In the genomic region with DNA sequence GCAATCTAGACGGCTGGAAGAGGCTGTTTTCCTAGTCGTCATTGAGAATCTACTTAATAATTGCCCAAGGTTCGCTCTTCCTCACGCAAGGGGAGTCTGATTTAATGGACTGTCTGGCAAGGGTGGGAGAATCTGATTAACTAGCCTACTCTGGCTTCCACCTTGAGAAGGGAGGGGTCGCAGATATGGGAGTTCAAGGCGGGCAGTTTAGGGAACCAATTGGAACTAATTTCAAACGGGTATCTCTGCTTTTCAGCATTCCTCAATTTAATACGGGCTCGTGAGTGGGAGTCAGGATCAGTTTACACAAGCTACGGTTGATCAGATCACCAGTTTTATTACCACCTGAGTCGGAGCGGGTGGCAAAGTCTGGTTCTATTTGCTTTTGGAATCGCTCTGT, we compare ENCODE assay signal across 8 mouse cellular contexts. TPM values are rescaled to one million over a fixed set of nuclear protein-coding genes. Genes with fewer than 3 reads are reported as not detected.
A peak's percentile ranks its signal among the peaks of the same experiment; 100 is the strongest.
DNase-seq lines count a peak whose midpoint lies in the region; ATAC-seq and TF ChIP-seq lines count a peak whose summit lies in the region.

No protein-coding gene starts in this region.

- H3K4me2 ChIP-seq in heart, embryonic 14.5 days (ENCODE audit: low read length), result peak overlapping the region; percentile 60
- H3K4me2 ChIP-seq in limb, embryonic 14.5 days (replicated peaks; ENCODE audit: low read depth, low read length, severe bottlenecking), result peak overlapping the region; percentile 23; the same call in 1 of the 2 replicates

- 2% methylated on average over 13 of the region's 13 CpGs for WGBS in heart, embryonic 14.5 days
- WGBS in limb, embryonic 14.5 days, result 1% methylated on average over 13 of the region's 13 CpGs

- H3K9ac ChIP-seq in heart, embryonic 14.5 days (ENCODE audit: low read length), result 0 out of 2 replicates have a peak overlapping the region, but pooled peaks have one; percentile 11
- H3K9ac ChIP-seq in limb, embryonic 14.5 days (ENCODE audit: low read depth, low read length, severe bottlenecking), result no peak overlapping the region

- H3K4me3 ChIP-seq in heart, embryonic 14.5 days (ENCODE audit: control insufficient read depth in 1 of 2, insufficient read depth in 1 of 2, low read depth in 1 of 2, low read length in 2 of 2), result peak overlapping the region; percentile 2 to 29; a peak in 3 of 4 replicates
- H3K4me3 ChIP-seq in E14TG2a.4 (replicated peaks; ENCODE audit: low read length), result peak overlapping the region; percentile 49
- peak overlapping the region; percentile 9; the same call in 1 of the 2 replicates for H3K4me3 ChIP-seq in limb, embryonic 14.5 days (replicated peaks; ENCODE audit: low read length)
- H3K4me3 ChIP-seq in gastrocnemius, adult 2 months, result no peak overlapping the region; the same call in 1 of the 2 replicates

- peaks cover 26% of the 10 kb centered on the region for H3K27me3 ChIP-seq in heart, embryonic 14.5 days (ENCODE audit: control insufficient read depth, insufficient read depth, low read length)
- H3K27me3 ChIP-seq in E14TG2a.4 (ENCODE audit: insufficient read depth, low read length), result peaks cover 40% of the 10 kb centered on the region
- peaks cover 22% of the 10 kb centered on the region for H3K27me3 ChIP-seq in limb, embryonic 14.5 days (ENCODE audit: control insufficient read depth, insufficient read depth, low read length)

- peaks cover 5% of the 10 kb centered on the region for H3K9me3 ChIP-seq in heart, embryonic 14.5 days (ENCODE audit: control insufficient read depth, low read length)
- peaks cover 10% of the 10 kb centered on the region for H3K9me3 ChIP-seq in E14TG2a.4 (ENCODE audit: low read length)
- H3K9me3 ChIP-seq in limb, embryonic 14.5 days (ENCODE audit: control insufficient read depth, low read length), result no peaks in the 10 kb centered on the region

- no peak overlapping the region for H3K27ac ChIP-seq in heart, embryonic 14.5 days (replicated peaks in 1 of 2; ENCODE audit: control insufficient read depth in 1 of 2, insufficient read depth in 1 of 2, low read depth in 2 of 2, low read length in 2 of 2)
- H3K27ac ChIP-seq in limb, embryonic 14.5 days (replicated peaks; ENCODE audit: low read depth, low read length), result no peak overlapping the region
- H3K27ac ChIP-seq in gastrocnemius, adult 2 months, result no peak overlapping the region

- TF ChIP-seq POLR2A in limb, embryonic 14.5 days (IDR thresholded peaks at IDR 0.05; ENCODE audit: borderline replicate concordance, extremely low read depth, insufficient read depth, insufficient read length), result no peak

- ATAC-seq in heart, embryonic 14.5 days (ENCODE audit: insufficient number of reproducible peaks, insufficient read depth, low FRiP score, low read depth), result no peak
- peak; percentile 36 for ATAC-seq in granulocyte monocyte progenitor cell, adult 5-6 weeks (replicated peaks; ENCODE audit: poor library complexity, severe bottlenecking)
- ATAC-seq in limb, embryonic 14.5 days (ENCODE audit: low FRiP score, low read depth), result no peak

- H3K4me1 ChIP-seq in heart, embryonic 14.5 days (ENCODE audit: control insufficient read depth in 2 of 2, insufficient read depth in 2 of 2, low read length in 2 of 2), result peaks cover 4 to 9% of the 10 kb centered on the region in 2 experiments; a peak in 3 of 4 replicates
- peaks cover 54% of the 10 kb centered on the region for H3K4me1 ChIP-seq in E14TG2a.4 (replicated peaks; ENCODE audit: low read depth, low read length)
- peaks cover 3% of the 10 kb centered on the region; the same call in 1 of the 2 replicates for H3K4me1 ChIP-seq in limb, embryonic 14.5 days (ENCODE audit: control insufficient read depth, insufficient read depth, low read length)

- intact Hi-C loops in heart, postnatal 25 days (cut with DNase I), result loop anchor here (5.0 kb wide), 1 partner anchor 36 kb away; no protein-coding TSS in a partner anchor
- intact Hi-C loops in gastrocnemius, adult 2 months (cut with DNase I), result no loop called here

- no peak for DNase-seq in heart, postnatal 25 days (ENCODE audit: low spot score)
- DNase-seq in limb, embryonic 14.5 days (ENCODE audit: low spot score), result no peak
- DNase-seq in layer of hippocampus, adult 18-20 months (ENCODE audit: low spot score in 2 of 2), result no peak
- DNase-seq in adrenal gland, postnatal 4 days (ENCODE audit: low spot score in 2 of 2), result no peak
- no peak for DNase-seq in gastrocnemius, adult 2 months

- no peak for TF ChIP-seq CTCF in E14TG2a.4 (conservative IDR thresholded peaks at IDR 0.05; ENCODE audit: low read length)
- TF ChIP-seq CTCF in gastrocnemius, adult 2 months (IDR thresholded peaks at IDR 0.05), result no peak

- no peaks in the 10 kb centered on the region for H3K36me3 ChIP-seq in heart, embryonic 14.5 days (ENCODE audit: control insufficient read depth, insufficient read depth, low read length)
- no peaks in the 10 kb centered on the region for H3K36me3 ChIP-seq in E14TG2a.4 (ENCODE audit: insufficient read depth, low read length)
- H3K36me3 ChIP-seq in limb, embryonic 14.5 days (ENCODE audit: control insufficient read depth, insufficient read depth, low read length), result no peaks in the 10 kb centered on the region

RNA-seq across cellular contexts. Expression of a gene that starts 14.3 kb away (rescaled TPM):
- 71.6 and 76.8 TPM in 2 replicates for polyA plus RNA-seq in heart, embryonic 14.5 days (2014; fragmentation: Nextera tagmentation; extraction: Ambion mirVana)
- 100 to 1,000 TPM in 1 of 2 experiments, 10 to 100 TPM in 1; 99.9 to 105 TPM for total RNA-seq in heart, postnatal 25 days (2021)
- 109 and 110 TPM in 2 replicates for total RNA-seq in granulocyte monocyte progenitor cell, adult 5-6 weeks (2014; fragmentation: Nextera tagmentation)
- 86.0 and 94.1 TPM in 2 replicates for total RNA-seq in granulocyte monocyte progenitor cell, adult 5-6 weeks (2017)
- 39.0 and 42.1 TPM in 2 replicates for polyA plus RNA-seq in limb, embryonic 14.5 days (2012; rRNA removed)
- polyA plus RNA-seq in limb, embryonic 14.5 days (2014; fragmentation: Nextera tagmentation; extraction: Ambion mirVana), result 64.3 and 77.8 TPM in 2 replicates
- total RNA-seq in layer of hippocampus, adult 18-20 months (2021), result 10 to 100 TPM; 38.2 to 39.5 TPM
- 100 to 1,000 TPM; 109 to 111 TPM for total RNA-seq in adrenal gland, postnatal 4 days (2021)
- 10 to 100 TPM; 80.9 to 88.2 TPM for total RNA-seq in gastrocnemius, adult 2 months (2021)
